Mouse (Mus musculus) thymus, postnatal 36 days (tissue): Measurements from ENCODE around the gene Cbx7.
"Not testable (repeated sequence)": the region's sequence is repeated elsewhere in the genome, so short reads cannot be mapped to it uniquely, and the experiment has no call there.

Experiments used
- DNase-seq, 2 experiments: peaks; one replicate each; pipeline ENCODE4 v3.0.0; 2022; ENCODE audit warnings: mixed read lengths in 2 of 2

Gene Cbx7

GRCm38 (mm10) chr15:79918485-79918884 lies 52.4 kb downstream of the Cbx7 start:
- no peak for DNase-seq

DNA sequence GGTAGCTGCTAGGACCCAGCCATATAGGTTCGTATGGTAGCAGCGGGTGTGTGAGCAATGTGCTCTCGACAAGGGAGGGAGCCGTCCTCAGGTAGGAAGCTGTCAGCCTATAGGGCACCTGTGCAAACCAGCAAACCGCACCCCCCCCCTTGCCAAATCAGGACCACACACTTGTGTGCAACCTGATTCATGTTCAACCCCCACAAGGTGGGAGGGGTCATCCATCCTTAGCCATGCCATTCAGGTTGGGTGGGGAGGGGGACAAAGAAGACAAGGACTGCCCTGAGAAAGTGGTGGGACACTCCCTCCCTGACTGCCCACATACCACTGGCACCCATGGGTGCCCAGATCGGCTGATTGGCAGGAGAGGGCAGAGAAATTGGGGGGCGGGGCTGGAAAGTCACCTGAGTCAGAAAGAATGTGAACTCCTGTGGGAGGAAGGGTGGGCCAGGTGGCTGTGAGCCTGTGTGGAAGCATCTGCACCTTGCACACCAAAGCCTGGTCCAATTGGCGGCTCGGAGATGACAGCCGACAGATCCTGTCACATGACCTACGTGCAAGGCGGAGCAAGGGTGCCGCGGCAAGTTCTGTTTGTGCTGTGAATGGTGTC lies 53.7 kb downstream of the Cbx7 start:
- DNase-seq, result peak in 1 of 2 experiments; percentile 16

GRCm38 (mm10) chr15:79916150-79916549 lies 54.8 kb downstream of the Cbx7 start:
- no peak for DNase-seq

- DNase-seq, result peak in 1 of 2 experiments; percentile 29
These were observed 56.6 kb downstream of the Cbx7 start for GRCm38 (mm10) chr15:79914357-79914756.

DNA sequence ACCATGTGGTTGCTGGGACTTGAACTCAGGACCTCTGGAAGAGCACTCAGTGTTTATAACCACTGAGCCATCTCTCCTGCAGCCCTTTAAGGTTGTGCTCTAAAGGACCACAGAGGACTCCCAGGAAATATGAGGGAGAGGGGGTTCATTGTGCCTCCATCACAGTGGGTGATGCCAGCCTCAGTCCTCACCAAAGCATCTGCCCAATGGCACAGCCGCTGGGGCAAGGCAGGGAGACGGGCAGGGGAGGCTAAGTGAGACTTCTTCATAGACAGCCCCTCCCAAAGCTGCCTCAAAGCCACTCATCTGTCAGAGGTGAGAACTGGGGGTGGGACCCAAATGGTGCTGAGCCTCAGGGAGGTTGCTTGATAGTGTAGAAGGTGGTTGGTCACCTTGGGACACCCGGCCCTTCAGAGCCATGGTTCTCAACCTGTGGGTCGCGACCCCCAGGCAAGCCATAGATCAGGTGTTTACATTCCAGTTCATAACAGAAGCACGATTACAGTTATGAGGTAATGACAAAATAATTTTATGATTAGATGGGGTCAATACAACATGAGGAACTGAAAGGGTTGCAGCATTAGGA lies 57.1 kb downstream of the Cbx7 start:
- no peak for DNase-seq

- no peak for DNase-seq
These were observed 59.6 kb downstream of the Cbx7 start for GRCm38 (mm10) chr15:79911339-79911738.

DNA sequence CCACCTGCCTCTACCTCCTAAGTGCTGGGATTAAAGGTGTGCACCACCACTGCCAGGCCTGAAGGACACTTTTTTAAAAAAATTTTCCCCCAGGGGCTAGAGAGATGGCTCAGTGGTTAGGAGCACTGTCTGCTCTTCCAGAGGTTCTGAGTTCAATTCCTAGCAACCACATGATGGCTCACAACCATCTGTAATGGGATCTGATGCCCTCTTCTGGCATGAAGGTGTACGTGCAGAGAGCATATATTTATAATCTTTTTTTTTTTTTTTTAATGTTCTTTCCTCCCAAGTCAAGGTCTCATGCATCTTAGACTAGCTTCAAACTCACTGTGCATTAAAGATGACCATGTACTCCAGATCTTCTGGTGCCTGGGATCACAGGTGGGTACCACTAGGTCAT lies 60.1 kb downstream of the Cbx7 start:
- not testable (repeated sequence) for DNase-seq

- not testable (repeated sequence) for DNase-seq
These were observed 61.9 kb downstream of the Cbx7 start for GRCm38 (mm10) chr15:79909006-79909405.

DNA sequence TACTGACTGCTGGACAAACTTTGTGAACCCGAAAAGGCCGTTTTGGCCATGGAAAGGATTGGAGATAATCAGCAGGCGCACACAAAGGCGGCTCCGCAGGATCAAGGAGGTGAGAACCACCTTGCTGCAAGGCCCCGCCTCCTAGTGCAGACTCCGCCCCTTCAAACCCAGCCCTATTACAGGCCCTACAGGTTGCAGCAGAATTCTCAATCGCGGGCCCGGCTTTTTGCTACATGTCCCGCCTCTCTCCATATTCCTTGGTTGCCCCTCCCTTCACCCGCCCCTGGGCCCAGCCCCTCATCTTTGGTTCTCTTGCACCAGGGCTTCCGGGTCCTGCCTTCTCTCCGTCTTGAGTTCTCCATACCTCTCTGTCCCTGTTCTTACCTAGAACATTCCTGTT lies 64.1 kb downstream of the Cbx7 start:
- DNase-seq, result peak in 1 of 2 experiments; percentile 20

GRCm38 (mm10) chr15:79905211-79905610 lies 65.7 kb downstream of the Cbx7 start:
- no peak for DNase-seq

DNA sequence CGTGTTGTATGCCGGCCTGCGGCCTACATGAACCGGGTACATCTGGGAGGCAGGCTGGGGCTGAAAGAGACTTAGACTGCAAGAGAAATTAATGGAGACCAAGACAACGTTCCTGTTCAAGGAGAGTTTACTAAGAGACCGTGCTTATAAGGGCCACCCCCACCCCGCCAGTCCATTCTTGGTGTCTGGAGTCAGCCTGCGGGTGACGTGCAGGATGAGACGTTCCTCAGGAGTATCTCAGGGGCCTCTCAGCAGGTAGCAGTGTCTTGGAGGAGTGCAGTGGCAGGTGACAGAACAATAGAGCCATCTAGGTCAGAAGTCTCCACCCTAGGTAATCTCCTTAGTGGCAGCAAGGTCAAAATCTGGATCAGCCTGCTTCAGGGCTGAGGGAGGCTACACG lies 66.2 kb downstream of the Cbx7 start:
- not testable (repeated sequence) for DNase-seq

DNA sequence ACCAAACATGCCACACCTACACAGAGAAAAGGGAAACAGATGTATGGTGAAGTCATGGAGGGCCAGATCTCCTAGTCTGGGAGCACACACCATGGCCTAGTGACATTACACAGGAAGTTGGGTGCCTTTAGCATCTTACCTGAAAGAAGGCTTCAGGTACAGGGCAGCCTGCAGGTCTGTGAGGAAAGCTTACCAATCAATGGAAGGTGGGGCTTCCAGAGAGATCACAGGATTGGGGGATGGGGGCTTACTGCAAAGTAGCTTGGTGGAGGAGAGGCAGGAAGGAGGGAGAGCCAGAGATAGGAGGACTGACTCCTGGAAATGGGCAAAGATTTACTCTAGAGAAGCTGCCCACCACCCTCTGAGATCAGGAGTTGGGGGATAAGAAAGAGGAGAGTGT lies 67.0 kb downstream of the Cbx7 start:
- no peak for DNase-seq

GRCm38 (mm10) chr15:79903081-79903480 lies 67.8 kb downstream of the Cbx7 start:
- not testable (repeated sequence) for DNase-seq

- DNase-seq, result no peak
These were observed 69.5 kb downstream of the Cbx7 start for GRCm38 (mm10) chr15:79901399-79901798.

DNA sequence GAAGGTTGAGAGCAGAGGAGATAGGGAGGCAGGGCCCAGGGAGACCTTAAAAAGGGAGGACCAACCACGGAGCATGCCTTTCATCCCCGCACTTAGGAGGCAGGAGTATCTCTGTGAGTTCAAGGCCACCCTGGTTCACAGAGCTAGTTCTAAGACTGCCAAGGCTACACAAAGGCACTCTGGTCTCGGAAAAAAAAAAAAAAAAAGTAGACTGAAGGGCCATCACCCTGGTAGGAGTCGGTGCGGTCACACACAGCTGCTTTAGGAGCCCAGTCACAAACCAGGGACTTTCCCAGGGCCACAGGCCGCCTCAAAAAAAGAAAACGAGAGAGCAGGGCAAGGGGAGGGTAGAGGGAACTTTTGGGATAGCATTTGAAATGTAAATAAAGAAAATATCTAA lies 70.2 kb downstream of the Cbx7 start:
- DNase-seq, result no peak

DNA sequence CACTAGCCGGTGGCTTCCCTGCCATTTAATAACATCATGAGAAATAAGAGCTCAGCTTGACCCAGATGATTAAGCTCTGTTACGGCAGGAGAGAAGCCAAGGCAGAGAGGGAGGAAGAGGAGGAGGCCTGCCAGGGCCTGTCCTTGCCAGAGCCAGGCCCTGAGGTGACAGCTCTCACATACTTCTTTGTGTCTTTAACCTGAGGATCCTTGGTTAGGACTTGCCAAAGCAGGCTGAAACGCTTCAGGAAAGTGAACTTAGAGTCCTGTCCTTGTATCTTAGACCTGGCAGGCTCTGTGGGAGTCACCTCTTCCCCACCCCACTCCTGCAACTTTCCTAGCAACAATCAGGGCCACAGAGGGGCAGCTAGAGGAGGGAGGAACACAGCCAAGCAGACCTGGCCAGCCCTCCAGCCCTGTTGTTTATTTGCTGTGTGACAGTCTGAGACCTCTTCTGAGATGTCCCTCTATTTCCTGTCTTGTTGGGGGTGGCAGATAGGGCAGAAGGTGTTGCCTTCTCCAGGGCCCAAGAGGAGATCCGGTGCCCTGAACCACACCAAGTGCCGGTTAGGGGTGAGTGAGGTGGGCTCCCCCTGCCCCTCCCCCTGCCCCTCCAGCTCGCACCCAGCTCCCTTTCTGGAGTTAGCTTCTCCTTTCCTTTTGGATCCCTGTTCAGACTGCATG lies 71.0 kb downstream of the Cbx7 start:
- DNase-seq, result no peak

DNA sequence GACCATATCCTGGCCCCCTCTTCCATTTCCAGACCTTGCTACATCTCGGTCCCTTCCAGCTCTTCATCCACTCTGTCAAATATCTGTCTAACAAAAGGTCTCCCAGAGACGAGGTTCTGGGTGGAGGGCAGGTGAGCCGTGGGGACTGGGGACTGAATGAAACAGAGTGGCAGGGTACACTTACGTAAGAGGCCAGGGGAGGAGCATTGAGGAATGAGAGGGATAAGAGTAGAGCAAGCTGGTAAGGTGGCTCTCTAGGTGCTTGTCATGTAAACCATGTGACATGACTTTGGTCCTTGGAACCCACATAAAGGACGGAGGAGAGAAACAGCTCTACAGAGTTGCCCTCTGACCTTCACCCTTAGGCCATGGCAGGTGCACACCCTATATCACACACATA lies 71.9 kb downstream of the Cbx7 start:
- DNase-seq, result no peak

GRCm38 (mm10) chr15:79896080-79896725 lies 74.7 kb downstream of the Cbx7 start:
- no peak for DNase-seq

- not testable (repeated sequence) for DNase-seq
These were observed 75.5 kb downstream of the Cbx7 start for GRCm38 (mm10) chr15:79895221-79896079.

- DNase-seq, result no peak
These were observed 76.6 kb downstream of the Cbx7 start for GRCm38 (mm10) chr15:79894343-79894742.

- DNase-seq, result no peak
These were observed 77.1 kb downstream of the Cbx7 start for GRCm38 (mm10) chr15:79893824-79894123.

- peak in 1 of 2 experiments; percentile 17 for DNase-seq
These were observed 77.7 kb downstream of the Cbx7 start for GRCm38 (mm10) chr15:79892995-79893823.
